Mouse (Mus musculus): Measurements from ENCODE around the gene Ppm1e.

The Ppm1e gene

GRCm38 (mm10) chr11:87250132-87250531 is 108.7 kb downstream of the Ppm1e start:
- no peak for DNase-seq (ENCODE audit: low spot score)

GRCm38 (mm10) chr11:87247494-87247866 is 111.3 kb downstream of the Ppm1e start:
- DNase-seq (ENCODE audit: low spot score) = no peak

GRCm38 (mm10) chr11:87246724-87247493 is 111.9 kb downstream of the Ppm1e start:
- DNase-seq (ENCODE audit: low spot score) = no peak

GRCm38 (mm10) chr11:87246107-87246651 is 112.6 kb downstream of the Ppm1e start:
- DNase-seq (ENCODE audit: low spot score) = no peak

GRCm38 (mm10) chr11:87245171-87245840 is 113.5 kb downstream of the Ppm1e start:
- DNase-seq (ENCODE audit: low spot score) = no peak

GRCm38 (mm10) chr11:87241256-87241655 is 117.6 kb downstream of the Ppm1e start:
- no peak for DNase-seq (ENCODE audit: low spot score)

GRCm38 (mm10) chr11:87240833-87241215 is 118.0 kb downstream of the Ppm1e start:
- no peak for DNase-seq (ENCODE audit: low spot score)

GRCm38 (mm10) chr11:87240141-87240832 is 118.5 kb downstream of the Ppm1e start:
- no peak for DNase-seq (ENCODE audit: low spot score)

- DNase-seq (ENCODE audit: low spot score) = no peak
These were observed 119.8 kb downstream of the Ppm1e start for GRCm38 (mm10) chr11:87238891-87239530.

GRCm38 (mm10) chr11:87235486-87235872 is 123.3 kb downstream of the Ppm1e start:
- no peak for DNase-seq (ENCODE audit: low spot score)

- DNase-seq (ENCODE audit: low spot score) = no peak
These were observed 123.9 kb downstream of the Ppm1e start for GRCm38 (mm10) chr11:87234743-87235485.

- no peak for DNase-seq (ENCODE audit: low spot score)
These were observed 125.4 kb downstream of the Ppm1e start for GRCm38 (mm10) chr11:87233377-87233776.

GRCm38 (mm10) chr11:87227056-87227455 is 131.8 kb downstream of the Ppm1e start:
- no peak for DNase-seq (ENCODE audit: low spot score)

- DNase-seq (ENCODE audit: low spot score) = no peak
These were observed 136.1 kb downstream of the Ppm1e start for GRCm38 (mm10) chr11:87222686-87223085.

GRCm38 (mm10) chr11:87212313-87212712 is 146.5 kb downstream of the Ppm1e start:
- DNase-seq (ENCODE audit: low spot score) = no peak

All from c-Kit-positive CD71-positive TER-119-positive erythroid progenitor cells, embryonic 14.5 days (primary cell).